Mouse (Mus musculus) midbrain, embryonic 13.5 days (tissue): ENCODE data around the gene Fam43a. TPM values are rescaled to one million over a fixed set of nuclear protein-coding genes. Genes with fewer than 3 reads are reported as not detected.
A peak's percentile ranks its signal among the peaks of the same experiment; 100 is the strongest.

Experiments used
- ATAC-seq: fragments of 200-750 bp; cut with Nextera tagmentation; 2 replicates; pipeline ENCODE4 v1.8.0; 2017; ENCODE audit warnings: mild to moderate bottlenecking, moderate TSS enrichment, moderate library complexity
- H3K27ac ChIP-seq: fragments of 300-500 bp; sonication (generic); 2 replicates; pipeline ENCODE4 v1.5.1; 2015; ENCODE audit warnings: inconsistent platforms, mild to moderate bottlenecking, moderate library complexity
- H3K27me3 ChIP-seq: fragments of 300-500 bp; sonication (generic); 2 replicates; pipeline ENCODE4 v1.6.1; 2015; ENCODE audit warnings: mild to moderate bottlenecking, inconsistent platforms
- H3K36me3 ChIP-seq: fragments of 300-500 bp; sonication (generic); 2 replicates; pipeline ENCODE4 v1.6.1; 2015; ENCODE audit warnings: mild to moderate bottlenecking, inconsistent platforms
- H3K4me1 ChIP-seq: fragments of 300-500 bp; sonication (generic); replicated peaks from 2 replicates; pipeline ENCODE4 v1.6.1; 2015; ENCODE audit warnings: inconsistent platforms
- H3K4me2 ChIP-seq: fragments of 300-500 bp; sonication (generic); replicated peaks from 2 replicates; pipeline ENCODE4 v1.6.1; 2015; ENCODE audit warnings: moderate library complexity, mild to moderate bottlenecking, inconsistent platforms
- H3K4me3 ChIP-seq: fragments of 300-500 bp; sonication (generic); replicated peaks from 2 replicates; pipeline ENCODE4 v1.5.1; 2015; ENCODE audit warnings: mild to moderate bottlenecking, inconsistent platforms
- H3K9ac ChIP-seq: fragments of 300-500 bp; sonication (generic); replicated peaks from 2 replicates; pipeline ENCODE4 v1.6.1; 2015; ENCODE audit warnings: mild to moderate bottlenecking, inconsistent platforms
- H3K9me3 ChIP-seq: fragments of 300-500 bp; sonication (generic); 2 replicates; pipeline ENCODE4 v1.6.1; 2016; ENCODE audit warnings: mild to moderate bottlenecking, inconsistent platforms
- WGBS: fragments of 180-500 bp; shearing (Covaris S2); methylation state at CpG from one replicate; pipeline ENCODE4 v1.1.7; 2015; 5-methylcytosine and 5-hydroxymethylcytosine counted together
- polyA plus RNA-seq: library from polyadenylated mRNA; unstranded; fragments of >200 nt; fragmentation: Nextera tagmentation; extraction: Ambion mirVana; gene quantifications from 2 replicates; pipeline ENCODE4 v1.2.1, GENCODE M21; 2015

The Fam43a gene
- 9.8 and 11.5 TPM in 2 replicates for polyA plus RNA-seq

DNA sequence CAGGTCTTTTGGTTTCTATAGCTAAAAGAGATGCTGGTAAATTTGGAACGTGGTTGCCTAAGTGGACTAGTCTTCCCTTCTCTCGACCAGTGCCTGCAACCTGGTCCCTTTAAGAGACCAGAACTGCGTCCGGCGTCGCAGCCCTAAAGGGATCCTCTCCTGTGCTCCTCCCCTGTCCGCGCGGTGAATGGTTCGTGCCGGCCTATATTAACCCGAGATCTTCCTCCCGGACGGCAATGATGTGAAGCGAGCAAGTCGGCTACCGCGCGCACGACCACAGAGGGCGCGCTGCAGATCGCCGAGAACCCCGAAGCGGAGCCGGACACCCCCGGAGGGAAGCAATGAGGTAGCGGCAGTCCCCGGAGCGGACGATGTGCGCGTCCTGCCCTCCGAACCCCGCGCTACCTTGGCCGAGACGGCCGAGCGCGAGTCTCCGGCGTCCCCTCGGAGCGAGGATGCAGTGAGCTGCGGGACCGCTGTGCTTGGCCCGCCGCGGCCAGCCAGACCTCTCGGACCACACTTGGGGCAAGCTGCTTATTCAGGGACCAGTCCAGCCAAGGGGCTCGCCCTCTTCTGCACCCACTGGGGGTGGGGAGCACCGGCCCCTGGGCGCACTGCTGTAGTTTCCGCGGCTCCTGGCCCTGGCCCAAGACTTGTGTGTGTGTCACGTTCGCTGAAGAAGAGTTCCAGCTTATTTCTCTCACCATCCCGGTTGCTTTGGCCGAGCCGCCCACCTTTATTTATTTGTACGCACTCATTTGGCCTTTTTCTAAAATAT lies at the start of gene Fam43a:
Gene Fam43a, plus strand, starts transcription at position 233 of the 778 bp plus-strand sequence.
- Histone ChIP-seq H3K4me2 (peak within 1 kb of the TSS; percentile 88), H3K4me3 (peak within 1 kb of the TSS; percentile 52), H3K9me3 (no peaks in the 10 kb centered on the region), H3K9ac (peak within 1 kb of the TSS; percentile 69), H3K27ac (peak within 1 kb of the TSS; percentile 19; the same call in 1 of the 2 replicates), H3K4me1 (peaks cover 53% of the 10 kb centered on the region), H3K27me3 (peaks cover 55% of the 10 kb centered on the region), H3K36me3 (no peaks in the 10 kb centered on the region)
- WGBS = under 1% methylated on average over 63 of the region's 63 CpGs
- ATAC-seq = peak; percentile 81

DNA sequence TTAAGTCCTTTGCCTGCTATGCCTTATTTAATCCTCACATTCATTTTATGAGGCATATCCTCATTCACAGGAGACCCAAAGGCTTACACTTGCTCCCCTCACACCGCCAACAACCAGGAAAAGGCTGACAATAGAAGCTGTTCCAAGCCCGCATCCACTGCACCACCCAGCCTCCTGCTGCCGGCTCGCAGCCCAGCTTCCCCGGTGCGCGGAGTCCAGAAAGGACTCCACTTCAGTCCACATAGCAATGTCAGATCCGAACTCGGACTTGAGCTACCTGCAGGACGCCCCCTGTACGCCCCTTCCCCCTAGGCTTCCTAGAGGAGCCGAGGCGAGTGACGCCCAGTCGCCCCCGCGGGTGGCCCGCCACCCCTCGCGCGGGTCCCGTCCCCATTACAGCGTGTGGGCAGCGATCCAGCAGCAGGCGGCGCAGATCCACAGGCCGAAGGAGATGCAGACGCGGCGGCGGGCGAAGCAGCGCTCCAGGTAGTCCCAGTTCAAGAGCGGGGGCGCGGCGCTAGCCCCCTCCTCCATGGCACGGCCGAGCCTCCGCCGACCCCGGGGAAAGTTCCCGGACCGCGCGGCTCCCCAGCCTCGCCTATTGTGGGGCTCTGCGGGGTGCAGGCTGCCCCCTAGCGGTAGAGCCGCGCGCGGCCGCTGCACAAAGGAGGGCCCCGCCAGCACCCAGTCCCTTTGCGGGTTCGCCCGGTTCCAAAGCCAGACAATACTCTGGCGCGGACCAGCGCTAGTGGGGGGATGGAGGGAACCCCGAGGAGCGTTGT lies 49.4 kb upstream of the Fam43a start:
- Histone ChIP-seq H3K9me3 (peaks cover 5% of the 10 kb centered on the region; the same call in 1 of the 2 replicates), H3K9ac (peak overlapping the region; percentile 95), H3K27ac (peak overlapping the region; percentile 88), H3K4me2 (peak overlapping the region; percentile 62), H3K27me3 (no peaks in the 10 kb centered on the region), H3K4me3 (peak overlapping the region; percentile 81), H3K4me1 (peaks cover 32% of the 10 kb centered on the region), H3K36me3 (peaks cover 23% of the 10 kb centered on the region)
- peak; percentile 93 for ATAC-seq
- WGBS = under 1% methylated on average over 62 of the region's 63 CpGs

DNA sequence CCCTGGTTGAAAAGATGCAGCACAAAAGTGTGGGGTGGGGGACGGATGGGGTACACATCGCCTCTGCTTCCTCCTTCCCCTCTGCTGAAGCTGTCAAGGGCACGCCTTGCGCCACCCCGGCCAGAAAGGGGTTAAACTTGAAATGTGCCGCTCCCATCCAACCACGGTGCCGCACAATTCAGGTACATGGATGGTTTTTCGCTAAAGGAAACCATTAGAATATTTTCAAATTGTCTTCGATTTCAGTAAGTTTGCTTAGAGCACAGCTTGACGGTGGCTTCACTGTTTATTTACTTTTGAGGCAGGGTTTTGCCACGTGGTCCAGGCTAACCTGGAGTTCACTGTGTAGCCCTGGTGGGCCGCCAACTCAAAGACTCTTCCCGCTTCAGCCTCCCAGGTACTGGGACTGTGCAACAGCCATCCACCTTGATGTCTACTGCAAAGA lies 48.8 kb upstream of the Fam43a start, which contains the start of gene Tmem44:
Gene Tmem44, minus strand, starts transcription at position 95 of the 445 bp plus-strand sequence.
- peak within 1 kb of the TSS; percentile 81 for H3K4me3 ChIP-seq
- H3K4me1 ChIP-seq = peaks cover 32% of the 10 kb centered on the region
- peak within 1 kb of the TSS; percentile 95 for H3K9ac ChIP-seq
- H3K27ac ChIP-seq = peak within 1 kb of the TSS; percentile 88
- peaks cover 12% of the 10 kb centered on the region; the same call in 1 of the 2 replicates for H3K9me3 ChIP-seq
- WGBS = 7% methylated on average over 13 of the region's 14 CpGs
- peak; percentile 79 for ATAC-seq
- peak within 1 kb of the TSS; percentile 62 for H3K4me2 ChIP-seq
- H3K27me3 ChIP-seq = no peaks in the 10 kb centered on the region
- peaks cover 23% of the 10 kb centered on the region for H3K36me3 ChIP-seq

DNA sequence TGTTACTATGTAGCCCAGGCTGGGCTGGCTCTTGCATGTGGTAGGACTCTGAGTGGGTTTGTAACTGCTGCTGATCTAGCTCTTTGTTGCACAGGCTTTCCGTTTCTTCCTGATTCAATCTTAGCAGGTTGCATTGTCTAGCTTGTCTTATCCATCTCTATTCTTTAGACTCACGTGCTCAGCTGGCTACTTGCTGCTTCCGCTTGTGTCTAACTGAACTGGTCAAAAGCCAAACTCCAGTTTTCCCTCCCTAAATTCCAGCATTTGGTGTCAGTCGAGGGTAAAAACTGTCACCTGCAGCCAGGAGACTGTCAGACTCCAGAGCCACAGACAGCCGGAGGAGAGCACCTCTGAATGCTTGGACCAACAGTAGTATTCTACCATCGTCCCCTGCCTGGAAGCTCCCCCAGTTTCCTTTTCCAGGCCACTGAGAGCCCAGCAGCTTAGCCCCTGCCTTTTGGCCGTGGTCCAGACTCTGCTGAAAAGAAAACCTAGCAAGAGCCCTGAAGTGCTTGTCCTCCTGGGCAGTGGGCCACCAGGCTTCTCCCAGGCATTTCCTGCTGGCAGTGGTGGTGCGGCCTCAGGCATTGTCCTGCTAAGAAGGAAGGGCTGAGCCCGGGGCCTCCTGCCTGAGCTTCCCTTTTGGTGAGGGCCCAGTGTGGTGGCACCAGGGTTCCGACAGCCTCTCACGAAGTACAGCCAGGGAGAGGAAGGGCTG lies 46.7 kb upstream of the Fam43a start:
- Histone ChIP-seq H3K9me3 (peaks cover 24% of the 10 kb centered on the region; the same call in 1 of the 2 replicates), H3K4me2 (no peak overlapping the region), H3K4me1 (peaks cover 31% of the 10 kb centered on the region), H3K27ac (peak overlapping the region; percentile 49), H3K27me3 (no peaks in the 10 kb centered on the region), H3K36me3 (peaks cover 26% of the 10 kb centered on the region), H3K4me3 (no peak overlapping the region), H3K9ac (no peak overlapping the region)
- ATAC-seq = peak; percentile 35
- WGBS = 32% methylated on average over 11 of the region's 11 CpGs

DNA sequence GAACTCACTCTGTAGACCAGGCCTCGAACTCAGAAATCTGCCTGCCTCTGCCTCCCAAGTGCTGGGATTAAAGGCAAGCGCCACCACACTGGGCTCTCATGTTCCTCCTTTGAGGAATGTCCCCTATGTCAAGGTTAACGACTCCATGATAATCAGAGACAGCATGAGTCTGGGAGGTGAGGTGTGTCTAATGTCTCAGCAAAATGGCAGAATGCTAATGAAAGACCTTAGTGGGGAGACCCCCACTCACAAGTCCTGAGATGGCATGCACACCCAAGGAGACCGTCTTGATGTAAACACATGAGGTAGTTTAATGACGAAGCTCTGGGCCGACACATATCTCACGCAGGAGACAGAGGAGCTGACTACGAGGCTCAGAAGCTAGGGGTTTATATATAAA lies 45.4 kb upstream of the Fam43a start:
- Histone ChIP-seq H3K27ac (no peak overlapping the region), H3K36me3 (peaks cover 40% of the 10 kb centered on the region), H3K4me3 (no peak overlapping the region), H3K9me3 (peaks cover 24% of the 10 kb centered on the region; the same call in 1 of the 2 replicates), H3K27me3 (no peaks in the 10 kb centered on the region), H3K4me2 (no peak overlapping the region), H3K9ac (no peak overlapping the region), H3K4me1 (peaks cover 17% of the 10 kb centered on the region)
- 97% methylated on average over 8 of the region's 8 CpGs for WGBS
- no peak for ATAC-seq

DNA sequence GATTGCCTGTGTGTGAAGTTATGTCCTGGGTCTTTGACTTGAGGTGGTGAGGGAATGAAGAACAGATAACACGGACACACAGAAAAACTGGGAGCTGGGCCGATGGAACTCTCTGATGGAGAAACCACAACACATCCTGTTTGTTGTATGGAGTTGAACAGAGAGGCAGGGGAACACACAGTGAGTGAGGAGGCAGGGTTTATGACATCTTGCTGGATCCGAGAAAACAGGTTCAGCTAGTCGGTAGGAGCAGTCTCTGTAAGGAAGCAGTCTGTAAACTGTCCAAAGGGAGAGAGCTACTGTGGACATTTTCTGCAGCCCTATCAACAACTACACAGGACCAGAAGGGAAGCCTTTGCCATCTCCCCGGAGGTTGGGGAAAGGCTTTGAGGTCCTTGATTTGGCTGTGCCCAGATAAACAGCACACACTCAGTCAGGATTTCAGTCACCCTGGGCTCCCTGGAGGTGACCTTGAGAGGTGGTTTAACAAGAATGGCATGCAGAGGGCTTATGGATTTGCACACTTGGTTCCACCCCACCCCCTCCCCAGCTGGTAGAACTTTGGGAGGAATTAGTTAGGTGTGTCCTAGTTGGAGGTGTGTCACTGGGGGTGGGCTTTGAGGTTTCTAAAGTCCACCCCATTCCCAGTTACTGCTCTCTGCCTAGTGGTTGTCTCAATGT lies 40.1 kb upstream of the Fam43a start:
- no peak overlapping the region for H3K9ac ChIP-seq
- H3K4me2 ChIP-seq = no peak overlapping the region
- no peak overlapping the region for H3K27ac ChIP-seq
- H3K4me1 ChIP-seq = no peaks in the 10 kb centered on the region
- H3K9me3 ChIP-seq = peaks cover 24% of the 10 kb centered on the region; the same call in 1 of the 2 replicates
- no peak for ATAC-seq
- H3K36me3 ChIP-seq = peaks cover 92% of the 10 kb centered on the region
- 96% methylated on average over 5 of the region's 5 CpGs for WGBS
- H3K27me3 ChIP-seq = no peaks in the 10 kb centered on the region
- no peak overlapping the region for H3K4me3 ChIP-seq

DNA sequence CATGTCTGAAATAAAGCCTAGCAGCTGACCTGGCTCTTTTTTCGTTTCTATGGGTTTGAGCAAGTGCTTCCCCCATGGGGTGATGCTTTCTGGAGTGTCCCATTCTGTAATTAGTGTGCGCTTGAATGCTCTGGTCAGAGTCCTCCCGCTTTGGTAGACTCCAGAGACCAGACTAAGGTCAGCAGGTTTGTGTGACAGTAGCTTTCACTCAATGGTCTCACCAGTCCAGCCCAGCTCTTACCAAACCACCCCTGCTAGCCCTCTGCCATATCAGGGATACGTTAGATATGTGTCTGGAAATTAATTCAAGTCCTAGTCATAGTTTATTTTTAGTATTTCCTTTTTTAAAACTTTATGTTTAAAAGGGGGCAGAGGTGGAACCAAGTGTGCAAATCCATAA lies 38.9 kb upstream of the Fam43a start:
- Histone ChIP-seq H3K27me3 (no peaks in the 10 kb centered on the region), H3K27ac (no peak overlapping the region), H3K9me3 (peaks cover 14% of the 10 kb centered on the region; the same call in 1 of the 2 replicates), H3K4me1 (no peaks in the 10 kb centered on the region), H3K4me2 (no peak overlapping the region), H3K36me3 (peaks cover 98% of the 10 kb centered on the region), H3K4me3 (no peak overlapping the region), H3K9ac (no peak overlapping the region)
- no peak for ATAC-seq
- WGBS = 93% methylated on average over 4 of the region's 4 CpGs

DNA sequence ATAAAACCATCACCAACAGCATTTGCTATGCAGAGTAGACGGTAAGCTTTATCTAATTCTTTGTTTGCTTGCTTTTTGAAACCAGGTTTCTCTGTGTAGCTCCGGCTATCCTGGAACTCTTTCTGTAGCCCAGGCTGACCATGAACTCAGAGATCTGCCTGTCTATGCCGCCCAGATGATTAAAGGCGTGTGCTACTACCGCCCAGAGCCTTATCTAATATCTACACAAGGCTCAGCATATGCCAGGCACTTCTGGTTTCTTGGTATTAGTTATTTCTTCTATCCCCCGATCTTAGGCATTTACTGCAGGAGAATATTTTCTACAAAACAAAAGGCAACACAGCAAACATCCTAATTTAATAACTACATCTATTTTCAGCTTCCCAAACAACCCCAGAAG lies 33.9 kb upstream of the Fam43a start:
- Histone ChIP-seq H3K4me3 (no peak overlapping the region), H3K9me3 (no peaks in the 10 kb centered on the region), H3K36me3 (peaks cover 96% of the 10 kb centered on the region), H3K27me3 (no peaks in the 10 kb centered on the region), H3K4me1 (no peaks in the 10 kb centered on the region), H3K9ac (no peak overlapping the region), H3K27ac (no peak overlapping the region), H3K4me2 (no peak overlapping the region)
- WGBS = 95% methylated on average over 6 of the region's 6 CpGs
- ATAC-seq = no peak

DNA sequence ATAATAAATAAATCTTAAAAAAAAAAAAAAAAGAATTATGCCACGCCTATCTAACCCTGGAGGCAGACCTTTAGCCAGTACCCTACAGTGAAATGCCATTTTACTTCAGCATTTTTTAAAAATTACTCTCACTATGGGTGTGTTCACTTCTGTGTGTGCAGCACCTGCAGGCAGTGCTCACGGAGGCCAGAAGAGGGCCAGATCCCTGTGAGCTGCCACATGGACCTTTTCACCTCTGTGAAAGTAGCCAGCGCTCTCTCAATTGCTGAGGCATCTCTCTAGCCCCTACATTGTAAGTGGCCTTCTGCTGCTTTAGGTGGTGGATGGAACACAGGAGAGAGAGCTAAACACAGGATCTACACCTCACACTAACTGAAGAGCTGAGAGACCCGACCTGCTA lies 29.4 kb upstream of the Fam43a start:
- H3K9me3 ChIP-seq = no peaks in the 10 kb centered on the region
- no peak for ATAC-seq
- H3K36me3 ChIP-seq = peaks cover 91% of the 10 kb centered on the region
- no peaks in the 10 kb centered on the region for H3K4me1 ChIP-seq
- no peak overlapping the region for H3K4me2 ChIP-seq
- no peak overlapping the region for H3K27ac ChIP-seq
- WGBS = 94% methylated on average over 4 of the region's 4 CpGs
- no peaks in the 10 kb centered on the region for H3K27me3 ChIP-seq
- no peak overlapping the region for H3K4me3 ChIP-seq
- H3K9ac ChIP-seq = no peak overlapping the region

DNA sequence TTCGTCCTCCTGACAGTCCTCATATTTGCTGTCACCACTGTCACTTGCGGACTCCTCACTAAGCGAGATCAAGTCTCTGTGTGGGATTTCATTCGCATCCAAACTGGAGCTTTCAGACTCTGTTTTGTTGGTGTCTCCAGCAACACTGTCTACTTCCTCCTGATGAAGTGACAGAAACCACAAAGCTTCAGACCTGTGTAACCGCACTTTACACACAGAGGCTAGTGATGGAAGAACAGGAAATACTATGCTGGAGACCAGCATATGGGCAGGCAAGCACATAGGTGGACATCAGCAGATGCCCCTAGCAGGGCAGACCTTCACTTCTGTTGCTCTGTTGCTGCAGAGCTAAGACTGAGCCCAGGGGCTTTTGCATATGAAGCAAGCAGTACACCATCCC lies 28.1 kb upstream of the Fam43a start:
- H3K4me3 ChIP-seq = no peak overlapping the region
- H3K27ac ChIP-seq = no peak overlapping the region
- H3K9me3 ChIP-seq = no peaks in the 10 kb centered on the region
- no peak overlapping the region for H3K9ac ChIP-seq
- no peak overlapping the region for H3K4me2 ChIP-seq
- 97% methylated on average over 5 of the region's 5 CpGs for WGBS
- no peaks in the 10 kb centered on the region for H3K27me3 ChIP-seq
- peaks cover 90% of the 10 kb centered on the region for H3K36me3 ChIP-seq
- no peaks in the 10 kb centered on the region for H3K4me1 ChIP-seq
- no peak for ATAC-seq

DNA sequence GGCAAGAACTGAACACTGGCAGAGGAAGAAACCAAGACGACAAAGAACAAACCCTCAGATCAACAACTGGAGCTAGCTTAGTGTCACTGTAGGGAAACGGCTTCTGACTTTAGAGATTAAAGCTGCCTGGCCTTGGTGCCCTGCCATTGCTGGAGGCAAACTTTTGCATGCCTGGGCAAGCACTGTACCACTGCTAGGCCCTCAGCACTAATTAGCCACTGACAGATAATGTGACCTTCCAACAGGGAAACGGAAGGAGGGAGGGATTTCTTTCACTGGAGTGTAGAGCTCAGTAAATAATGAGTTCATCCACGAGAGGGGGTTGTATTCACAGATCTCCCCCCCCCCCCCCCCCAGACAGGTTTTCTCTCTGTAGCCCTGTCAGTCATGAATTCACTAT lies 27.3 kb upstream of the Fam43a start:
- Histone ChIP-seq H3K9ac (no peak overlapping the region), H3K4me1 (no peaks in the 10 kb centered on the region), H3K36me3 (peaks cover 90% of the 10 kb centered on the region), H3K4me3 (no peak overlapping the region), H3K27ac (no peak overlapping the region), H3K4me2 (no peak overlapping the region), H3K9me3 (no peaks in the 10 kb centered on the region), H3K27me3 (no peaks in the 10 kb centered on the region)
- ATAC-seq = no peak
- WGBS = 66% methylated on average over 4 of the region's 4 CpGs
